Mouse (Mus musculus) right cerebral cortex, postnatal 14 days (tissue): ENCODE measurements around the gene Meaf6.

ENCODE experiments used
- DNase-seq: peaks from one replicate; pipeline ENCODE4 v3.0.0; 2022

The Meaf6 gene

DNA sequence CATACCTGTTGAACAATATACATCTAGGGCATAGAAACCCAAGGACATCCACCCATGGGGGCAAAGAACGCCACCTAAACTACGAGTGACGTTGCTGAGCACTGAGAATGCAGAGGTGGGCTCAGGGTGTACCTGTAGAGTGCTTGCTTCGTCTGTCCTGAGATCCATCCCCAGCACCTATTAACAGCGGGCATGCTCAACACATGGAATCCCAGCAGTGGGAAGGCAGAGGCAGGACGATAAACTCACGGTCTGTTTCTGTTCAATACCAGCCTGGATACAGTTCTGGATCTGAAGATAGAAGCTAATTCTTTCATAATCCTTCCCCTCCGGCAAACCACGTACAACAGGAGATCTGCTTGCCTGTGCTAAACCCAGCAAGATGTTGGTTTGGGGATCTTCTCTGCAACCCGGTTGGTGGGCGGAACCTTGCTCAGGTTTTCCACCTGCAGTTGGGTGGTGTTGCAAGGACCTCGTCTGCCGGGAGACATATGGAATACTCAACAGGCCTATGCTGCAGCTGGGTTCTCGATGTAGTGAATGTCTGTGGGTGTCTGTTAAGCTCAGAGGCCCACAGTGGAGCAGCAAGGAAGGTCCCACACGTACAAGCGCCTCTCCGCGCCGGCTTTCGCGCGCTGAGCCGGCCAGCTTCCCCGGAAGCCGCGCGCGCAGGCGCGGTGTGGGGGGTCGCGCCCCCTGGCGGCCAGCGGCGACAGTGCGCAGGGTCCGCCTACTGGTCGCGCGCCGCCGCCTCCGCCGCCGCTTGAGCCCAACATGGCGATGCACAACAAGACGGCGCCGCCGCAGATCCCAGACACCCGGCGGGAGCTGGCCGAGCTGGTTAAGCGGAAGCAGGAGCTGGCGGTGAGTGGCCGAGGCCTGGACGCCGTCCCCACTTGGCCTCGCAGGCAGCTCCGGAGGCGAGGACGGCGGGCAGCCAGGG, at the start of gene Meaf6:
TSS of gene Meaf6 (plus strand) at position 732 of the 943 bp plus-strand sequence.
- DNase-seq, result peak; percentile 90

- no peak for DNase-seq
Observed at GRCm38 (mm10) chr4:125044454-125044853, 40.5 kb upstream of the Meaf6 start.

DNA sequence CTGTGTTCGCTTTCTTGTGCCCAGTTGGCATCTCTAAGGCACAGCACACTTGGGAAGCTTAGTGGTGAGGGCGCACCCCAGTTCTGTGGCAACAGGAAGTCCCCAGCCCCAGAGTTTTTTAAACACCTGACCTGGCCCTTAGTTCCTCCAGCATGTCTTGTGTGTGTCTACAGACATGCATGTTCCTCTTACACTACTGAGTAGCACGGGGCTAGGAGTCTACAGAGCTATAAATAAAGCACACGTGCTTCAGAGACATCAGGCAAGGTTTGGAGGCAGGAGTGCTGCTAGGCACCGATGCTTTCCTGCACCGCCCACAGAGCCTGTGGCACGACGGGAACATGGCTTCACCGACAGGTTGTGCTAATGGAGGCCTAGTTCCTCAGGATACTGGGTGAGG, 29.5 kb upstream of the Meaf6 start:
- peak; percentile 12 for DNase-seq

GRCm38 (mm10) chr4:125056476-125056875, 28.5 kb upstream of the Meaf6 start:
- no peak for DNase-seq

- DNase-seq, result no peak
Observed at GRCm38 (mm10) chr4:125057273-125057672, 27.7 kb upstream of the Meaf6 start.

DNA sequence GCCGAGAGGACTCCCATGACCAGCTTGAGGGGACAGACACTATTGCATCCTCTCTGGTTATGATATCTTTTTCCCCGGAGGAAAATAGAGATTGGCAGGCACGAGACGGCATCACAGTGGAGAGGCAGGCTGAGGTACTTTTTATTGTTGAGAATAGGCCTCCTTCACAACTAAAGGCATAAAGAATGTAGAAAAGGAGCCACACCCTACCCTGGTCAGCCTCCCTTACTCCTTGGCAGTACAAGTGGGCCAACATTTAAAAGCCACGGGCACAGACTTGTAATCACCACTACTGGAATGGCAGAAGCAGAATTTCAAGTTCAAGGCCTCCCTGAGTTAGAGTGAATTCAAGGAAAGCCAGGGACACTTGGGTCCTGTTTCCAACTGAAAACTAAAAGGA, 26.9 kb upstream of the Meaf6 start:
- DNase-seq, result no peak

GRCm38 (mm10) chr4:125059025-125059424, 25.9 kb upstream of the Meaf6 start:
- DNase-seq, result peak; percentile 60

DNA sequence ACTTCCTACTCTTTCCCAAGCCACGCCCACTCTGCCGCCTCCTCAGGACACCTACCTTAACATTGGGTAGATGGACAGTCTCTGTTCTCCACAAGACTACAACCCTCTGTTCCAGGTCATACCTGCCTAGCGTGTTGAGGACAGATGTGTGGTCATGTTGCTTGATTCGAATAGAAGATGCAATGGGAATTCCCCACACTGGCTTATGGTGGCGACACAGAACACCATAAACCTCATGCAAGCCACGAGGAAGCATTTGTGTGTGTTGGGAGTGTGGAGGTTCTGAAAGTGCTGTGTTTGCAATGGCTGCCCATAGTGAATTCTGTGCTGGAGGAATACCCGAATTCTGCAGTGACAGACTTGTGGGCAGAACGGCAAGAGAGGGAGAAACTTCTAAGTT, 21.1 kb upstream of the Meaf6 start:
- no peak for DNase-seq

DNA sequence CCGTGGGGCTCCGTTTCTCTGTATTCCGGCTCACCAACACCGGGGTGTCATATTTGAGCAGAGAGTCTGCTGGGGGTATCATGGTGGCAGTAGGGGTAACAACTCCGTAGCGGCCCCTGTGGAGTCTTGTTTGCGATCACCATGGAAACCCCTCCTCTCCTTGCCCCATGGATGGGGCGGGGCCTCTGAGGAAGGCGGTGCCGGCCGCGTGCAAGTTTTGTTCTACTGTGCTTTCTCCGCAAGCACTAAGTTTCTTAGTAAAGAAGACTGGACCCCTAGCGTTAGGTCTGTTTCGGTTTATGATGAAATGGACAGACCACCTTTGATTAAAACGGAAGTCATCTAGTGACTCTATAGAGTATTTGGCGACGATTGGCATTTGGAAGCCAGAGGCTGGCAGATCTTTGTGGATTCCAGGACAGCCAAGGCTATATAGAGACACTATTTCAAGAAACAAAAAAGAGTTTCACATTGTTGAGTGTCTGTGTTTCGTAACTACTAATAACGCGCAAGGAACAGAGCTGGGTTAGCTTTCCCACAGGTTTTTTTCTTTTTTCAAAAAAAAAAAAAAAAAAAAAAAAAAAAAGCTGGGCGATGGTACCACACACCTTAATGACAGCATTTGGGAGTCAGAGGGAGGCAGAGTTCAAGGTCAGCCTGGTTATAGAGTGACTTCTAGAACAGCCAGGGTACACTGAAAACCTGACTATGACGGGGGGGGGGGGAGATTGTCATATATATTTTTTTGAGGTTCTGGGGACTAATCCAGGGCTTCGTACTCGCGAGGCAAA, 19.2 kb upstream of the Meaf6 start, which contains the start of gene Dnali1:
TSS of gene Dnali1 (minus strand) at position 187 of the 791 bp plus-strand sequence.
- peak; percentile 19 for DNase-seq

DNA sequence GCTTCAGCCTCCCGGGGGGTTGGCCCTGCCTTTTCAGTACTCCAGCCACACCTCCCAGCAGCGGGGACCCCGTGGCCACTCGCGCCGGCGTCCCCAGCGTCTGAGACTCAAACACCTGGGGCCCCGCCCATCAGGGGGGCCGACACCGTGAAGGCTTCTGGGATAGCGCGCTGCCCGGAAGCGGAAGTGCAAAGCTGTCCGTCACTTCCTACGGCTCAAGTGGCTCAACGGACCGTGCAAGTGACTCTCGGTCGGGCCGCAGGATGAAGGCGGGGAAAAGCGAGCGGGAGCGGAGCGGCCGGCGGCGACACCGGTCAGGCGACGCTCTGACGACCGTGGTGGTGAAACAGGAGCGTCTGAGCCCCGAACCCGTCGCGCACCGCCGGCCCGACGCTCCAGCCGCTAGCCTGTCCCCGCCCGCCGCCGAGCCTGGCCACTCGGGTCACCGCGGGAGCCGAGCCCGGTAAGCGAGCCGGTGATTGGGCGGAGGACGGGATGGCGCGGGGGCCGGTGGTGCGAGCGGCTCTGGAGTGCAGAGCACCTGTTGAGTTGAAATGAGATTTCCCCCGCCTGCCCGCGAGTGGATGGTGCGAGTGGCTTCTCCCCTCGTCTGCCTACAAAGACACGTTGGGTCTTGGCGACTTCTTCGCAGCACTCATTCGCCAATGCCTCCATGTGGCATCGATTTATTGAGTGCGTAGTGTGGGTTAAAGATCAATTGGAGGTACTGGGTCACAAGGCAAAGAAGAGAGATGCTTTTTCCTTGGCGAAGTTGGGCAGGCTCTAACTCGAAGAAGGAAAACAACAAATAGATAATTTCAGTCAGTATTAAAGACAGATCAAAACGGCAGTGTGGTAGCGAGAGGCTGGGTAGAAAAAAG, 18.2 kb upstream of the Meaf6 start, which contains the start of gene Snip1:
TSS of gene Snip1 (plus strand) at position 183 of the 881 bp plus-strand sequence.
- peak; percentile 89 for DNase-seq

- no peak for DNase-seq
Observed at GRCm38 (mm10) chr4:125077700-125078099, 7.2 kb upstream of the Meaf6 start.

GRCm38 (mm10) chr4:125078698-125079097, 6.2 kb upstream of the Meaf6 start:
- no peak for DNase-seq

DNA sequence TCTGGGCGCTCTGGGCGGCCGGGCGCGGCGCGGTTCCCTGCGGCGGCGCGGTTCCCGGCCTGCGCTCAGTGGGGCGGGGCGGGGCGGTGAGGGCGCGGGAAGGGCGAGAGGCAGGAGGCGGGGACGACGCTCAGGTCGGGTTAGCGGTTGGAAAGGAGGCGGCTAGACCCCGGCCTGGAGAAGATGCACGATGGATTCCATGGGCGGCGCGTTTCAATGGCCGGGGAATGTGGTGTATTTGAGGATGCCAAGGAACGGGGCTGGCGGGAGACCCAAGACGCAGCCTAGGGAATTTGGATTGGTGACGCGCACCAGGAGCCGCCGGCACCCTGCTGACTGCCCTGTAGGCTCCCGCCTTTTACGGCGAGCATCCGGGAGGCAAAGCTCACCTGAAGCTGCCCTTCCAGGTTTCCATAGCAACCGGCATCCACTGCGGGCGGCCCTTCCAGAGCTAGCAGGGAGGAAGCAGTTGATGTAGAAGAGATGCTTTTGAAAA, 460 bp downstream of the Meaf6 start:
- DNase-seq, result peak; percentile 59

DNA sequence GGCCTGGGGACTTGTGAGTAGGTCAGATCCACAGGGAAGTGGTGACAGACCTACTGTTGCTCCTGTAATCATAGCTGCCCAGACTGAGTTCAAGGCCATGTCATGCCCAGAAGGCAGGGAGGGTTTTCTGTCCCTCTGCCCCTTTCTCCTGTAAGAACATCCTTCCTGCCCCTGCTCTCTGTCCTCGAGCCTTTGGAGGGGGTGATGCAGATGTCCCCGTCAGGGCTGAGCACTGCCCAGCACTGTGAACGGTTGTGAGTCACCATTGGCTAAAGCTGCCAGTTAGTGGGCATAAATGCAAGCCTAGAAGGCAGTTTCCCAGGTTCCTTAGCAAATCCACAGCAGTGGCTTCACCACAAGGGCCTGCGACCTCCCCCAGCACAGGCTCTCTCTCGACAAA, 8.1 kb downstream of the Meaf6 start:
- no peak for DNase-seq

DNA sequence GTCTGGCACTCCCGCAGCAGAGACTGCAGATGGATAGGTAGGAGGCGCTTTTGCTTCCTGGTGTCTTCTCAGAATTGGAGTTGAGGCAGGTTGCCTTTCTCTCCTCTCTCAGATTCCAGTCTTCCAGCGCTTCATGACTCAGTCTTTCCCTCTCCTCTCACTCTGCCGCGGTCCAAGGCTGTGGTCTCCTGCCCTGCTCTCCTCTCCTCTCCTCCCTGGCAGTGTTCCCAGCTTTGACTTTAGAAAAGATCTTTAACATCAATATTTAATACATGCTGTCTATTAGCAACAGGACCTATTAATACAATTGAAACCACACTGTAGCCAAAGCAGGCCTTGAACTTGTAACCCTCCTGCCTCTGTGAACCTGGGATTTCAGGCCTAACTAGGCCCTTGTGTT, 11.1 kb downstream of the Meaf6 start:
- DNase-seq, result no peak

- DNase-seq, result no peak
Observed at GRCm38 (mm10) chr4:125097412-125097811, 12.5 kb downstream of the Meaf6 start.

DNA sequence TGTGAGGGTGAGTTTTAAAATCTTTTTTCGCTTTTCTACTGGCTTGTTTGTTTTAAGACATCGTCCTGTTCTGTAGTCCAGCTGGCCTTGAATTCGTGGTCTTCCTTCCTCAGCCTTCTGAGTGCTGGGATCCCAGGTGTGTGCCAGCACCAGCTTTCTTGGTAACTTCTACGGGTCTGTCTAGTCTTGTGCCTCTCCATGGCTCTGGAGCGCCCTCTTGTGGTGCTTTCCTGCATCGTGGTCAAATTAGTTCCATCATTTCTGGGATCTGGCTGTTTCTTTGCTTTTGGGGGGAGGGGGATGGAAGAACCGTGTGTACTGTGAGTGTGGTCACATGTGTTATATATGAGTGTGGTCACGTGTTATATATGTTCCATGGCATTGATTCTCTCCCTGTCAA, 14.5 kb downstream of the Meaf6 start:
- DNase-seq, result peak; percentile 88

DNA sequence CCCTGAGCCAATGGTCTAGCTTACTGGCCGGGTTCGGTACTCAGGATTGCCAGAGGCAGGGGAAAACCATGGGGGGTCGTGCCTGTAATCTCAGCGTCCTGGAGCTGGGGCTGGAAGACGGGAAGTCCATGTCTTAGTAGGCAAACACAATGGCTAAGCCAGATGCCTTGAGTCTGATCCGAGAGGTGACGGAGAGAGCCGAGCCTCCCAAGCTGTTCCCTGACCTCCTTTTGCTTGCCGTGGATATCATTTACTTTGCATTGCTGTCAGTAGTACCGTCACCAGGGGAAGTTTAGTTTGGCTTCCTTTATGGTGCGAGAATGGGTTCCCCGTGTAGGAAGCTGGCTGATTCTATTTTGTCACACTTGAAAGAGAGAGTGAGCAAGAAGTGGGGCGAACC, 16.4 kb downstream of the Meaf6 start:
- no peak for DNase-seq

GRCm38 (mm10) chr4:125105354-125105753, 20.4 kb downstream of the Meaf6 start:
- DNase-seq, result no peak

DNA sequence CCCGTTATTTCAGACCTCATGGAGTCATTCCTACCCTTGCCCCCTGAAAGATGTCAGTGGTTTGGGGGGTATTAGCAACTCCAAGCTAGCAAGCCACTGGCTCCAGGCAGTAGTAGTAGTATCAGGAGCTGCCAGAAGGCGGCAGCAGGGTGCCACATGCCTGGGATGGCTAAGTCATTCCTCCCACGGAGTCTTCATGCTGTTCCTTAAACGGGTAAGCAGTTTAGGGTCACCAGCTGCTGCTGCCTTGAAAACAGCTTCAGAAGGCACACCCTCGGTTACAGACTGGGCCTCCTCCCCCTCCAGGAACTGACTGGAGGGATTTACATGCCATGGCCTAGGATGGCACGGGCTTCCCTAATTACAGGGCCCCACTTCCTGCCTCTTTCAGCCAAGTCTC, 29.7 kb downstream of the Meaf6 start:
- DNase-seq, result peak; percentile 87

- DNase-seq, result no peak
Observed at GRCm38 (mm10) chr4:125115081-125115480, 30.1 kb downstream of the Meaf6 start.

- DNase-seq, result no peak
Observed at GRCm38 (mm10) chr4:125115710-125116089, 30.8 kb downstream of the Meaf6 start.
